Mouse (Mus musculus) forebrain, embryonic 13.5 days (tissue): ENCODE results near the gene Clspn. TPM values are rescaled to one million over a fixed set of nuclear protein-coding genes. Genes with fewer than 3 reads are reported as not detected.

Source experiments
- microRNA-seq: library from miRNA; unstranded; fragments of <30 nt; microRNA quantifications from one replicate; pipeline ENCODE4, GENCODE M21; 2016
- polyA plus RNA-seq: library from polyadenylated mRNA; unstranded; fragments of >200 nt; fragmentation: Nextera tagmentation; extraction: Ambion mirVana; gene quantifications from 2 replicates; pipeline ENCODE4 v1.2.1, GENCODE M21; 2015

Clspn gene
- polyA plus RNA-seq, 1 experiment from 2014 or later = 41.9 TPM

Small RNA genes lying within 50 kb of the gene (microRNA-seq; reads per million reads assigned to microRNA genes)
- gene Mir7119 = not detected

Other genes starting within 250 kb of the Clspn start
- gene Adprhl2, start 235.2 kb upstream of the Clspn start, polyA plus RNA-seq = 70.9 and 81.6 TPM in 2 replicates
- gene Tekt2, start 231.2 kb upstream of the Clspn start, polyA plus RNA-seq = 10.0 and 11.2 TPM in 2 replicates
- gene Ago3, start 127.4 kb upstream of the Clspn start, polyA plus RNA-seq = 17.2 and 17.6 TPM in 2 replicates
- 18.5 and 21.9 TPM in 2 replicates for gene Ago1, start 88.4 kb upstream of the Clspn start, polyA plus RNA-seq
- 5.8 and 6.4 TPM in 2 replicates for gene Ago4, start 23.5 kb upstream of the Clspn start, polyA plus RNA-seq
- gene 5730409E04Rik, start 52.9 kb downstream of the Clspn start, polyA plus RNA-seq = 2.2 and 2.4 TPM in 2 replicates
- 526 and 541 TPM in 2 replicates for gene Psmb2, start 120.7 kb downstream of the Clspn start, polyA plus RNA-seq
- gene Tfap2e, start 179.3 kb downstream of the Clspn start, polyA plus RNA-seq = 0.19 and 0.31 TPM in 2 replicates
- gene Ncdn, start 196.5 kb downstream of the Clspn start, polyA plus RNA-seq = 47.6 and 60.0 TPM in 2 replicates
- gene AU040320, start 196.6 kb downstream of the Clspn start, polyA plus RNA-seq = 29.3 and 32.6 TPM in 2 replicates